Mouse (Mus musculus) kidney, postnatal 10 days (tissue): ENCODE measurements at regions not wholly inside any gene's neighbourhood (a gene's known extent, or its start where the extent isn't known, plus 50 kb on each side); places are given as distances from the start of the nearest gene placed in this dataset.

Experiments
- DNase-seq: peaks from one replicate; pipeline ENCODE4 v3.0.0; 2021; ENCODE audit warnings: mixed read lengths

DNA sequence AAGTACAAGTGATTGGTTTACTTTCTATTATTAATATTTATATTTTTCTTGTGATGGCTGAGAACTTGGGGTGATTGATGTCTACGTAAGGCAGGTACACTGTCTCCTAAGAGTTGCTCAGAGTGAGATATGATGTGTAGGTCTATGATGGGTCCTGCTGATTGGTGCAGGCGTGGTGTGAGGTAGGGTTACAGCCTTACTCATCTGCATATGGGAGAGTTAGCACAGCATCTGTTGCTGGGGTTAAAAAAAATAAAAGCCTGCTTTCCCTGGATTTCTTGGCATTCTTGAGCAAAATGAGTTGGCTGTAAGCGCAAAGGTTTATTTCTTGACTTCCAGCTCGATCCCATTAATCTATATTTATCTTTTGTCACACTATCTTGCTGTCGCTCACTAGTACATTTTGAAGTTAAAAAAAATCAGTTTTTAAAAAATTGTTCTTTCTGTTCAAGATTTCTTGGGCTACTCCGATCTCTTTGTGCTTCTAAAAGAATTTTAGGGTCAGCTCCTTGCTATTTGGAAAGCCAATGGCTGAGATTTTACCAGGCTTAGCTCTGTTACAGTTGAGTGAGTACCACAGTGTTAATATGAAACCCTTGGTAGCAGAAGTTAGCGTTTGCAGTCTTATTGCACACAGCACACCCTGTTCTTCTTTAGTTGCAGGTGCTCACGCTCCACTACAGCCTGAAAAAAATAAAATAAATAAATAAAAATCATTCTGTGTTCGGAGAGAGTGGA, 482.0 kb downstream of the Plekhb2 start:
- DNase-seq: no peak

DNA sequence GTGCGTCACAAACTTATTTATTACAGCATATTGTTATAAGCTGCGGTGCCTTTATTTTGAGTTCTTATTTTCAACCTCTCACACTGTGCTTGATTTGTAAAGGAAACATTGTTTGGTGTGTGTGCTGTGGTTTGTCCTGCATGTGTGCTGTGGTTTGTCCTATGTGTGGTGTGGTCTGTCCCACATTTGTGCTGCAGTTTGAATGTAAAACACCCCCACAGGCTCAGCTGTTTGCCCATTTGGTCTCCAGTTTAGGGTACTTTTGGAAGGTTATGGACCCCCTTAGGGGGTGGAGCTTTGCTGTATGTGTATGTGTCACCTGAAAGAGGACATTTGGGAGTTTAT, 482.5 kb downstream of the Plekhb2 start:
- DNase-seq: no peak

DNA sequence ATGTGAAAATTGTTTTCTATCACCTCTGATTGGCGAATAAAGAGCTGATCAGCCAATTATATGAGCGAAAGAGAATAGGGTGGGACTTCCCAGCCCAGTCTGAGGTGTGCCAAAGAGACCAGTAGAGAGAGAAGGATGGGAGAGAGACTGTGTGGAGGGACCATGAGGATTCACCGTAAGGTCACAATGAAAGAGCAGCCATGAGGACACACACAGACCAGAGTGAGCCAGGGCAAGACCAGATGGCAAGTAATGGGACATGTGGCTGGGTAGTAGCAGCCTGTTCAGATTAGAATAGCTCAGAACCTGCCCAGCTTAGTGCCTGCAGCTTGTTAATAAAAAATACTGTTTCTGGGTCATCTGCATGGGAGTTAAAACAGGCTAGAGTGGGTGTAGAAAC, 487.9 kb downstream of the Plekhb2 start:
- DNase-seq: no peak

- peak; percentile 19 for DNase-seq
Measured at GRCm38 (mm10) chr1:35338184-35338583, 488.4 kb downstream of the Plekhb2 start.

- DNase-seq: no peak
Measured at GRCm38 (mm10) chr1:35344539-35344938, 494.8 kb downstream of the Plekhb2 start.

DNA sequence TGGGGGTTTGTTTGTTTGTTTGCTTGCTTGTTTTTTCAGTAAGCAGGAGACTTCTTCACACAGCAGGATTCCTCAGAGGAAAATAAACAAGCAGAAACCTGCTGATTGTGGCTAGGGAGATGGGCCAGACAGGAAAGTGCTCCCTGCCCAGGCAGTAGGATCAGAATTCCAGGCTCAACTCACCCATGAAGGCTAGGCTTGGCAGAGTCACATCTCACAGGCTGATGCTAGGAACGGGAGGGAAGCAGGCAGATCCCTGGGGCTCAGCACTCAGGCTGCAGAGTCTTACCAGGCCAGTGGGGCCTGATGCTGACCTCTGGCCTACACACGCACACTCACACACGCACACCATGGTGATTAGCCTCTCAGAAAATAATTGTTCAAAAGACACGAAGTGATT, 498.5 kb downstream of the Plekhb2 start:
- peak; percentile 33 for DNase-seq

DNA sequence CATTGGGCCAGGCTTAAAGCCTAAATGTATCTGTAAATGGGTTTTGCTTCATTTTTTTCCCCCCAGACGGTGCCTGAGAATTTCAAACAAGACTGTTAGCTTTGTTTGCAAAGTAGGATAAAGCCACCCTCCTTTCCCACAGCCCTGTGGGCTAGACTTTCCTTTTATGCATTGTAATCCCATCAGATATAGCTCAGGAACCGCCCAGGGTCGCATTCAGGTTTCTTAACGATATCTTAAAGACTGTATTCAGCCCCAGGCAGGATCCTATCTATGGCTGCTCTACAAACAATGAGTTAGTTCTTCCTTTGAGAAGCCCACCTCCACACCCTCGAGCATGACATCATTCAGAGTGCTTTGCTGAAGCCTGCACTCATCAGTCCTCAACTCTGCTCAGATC, 509.2 kb downstream of the Plekhb2 start:
- no peak for DNase-seq

DNA sequence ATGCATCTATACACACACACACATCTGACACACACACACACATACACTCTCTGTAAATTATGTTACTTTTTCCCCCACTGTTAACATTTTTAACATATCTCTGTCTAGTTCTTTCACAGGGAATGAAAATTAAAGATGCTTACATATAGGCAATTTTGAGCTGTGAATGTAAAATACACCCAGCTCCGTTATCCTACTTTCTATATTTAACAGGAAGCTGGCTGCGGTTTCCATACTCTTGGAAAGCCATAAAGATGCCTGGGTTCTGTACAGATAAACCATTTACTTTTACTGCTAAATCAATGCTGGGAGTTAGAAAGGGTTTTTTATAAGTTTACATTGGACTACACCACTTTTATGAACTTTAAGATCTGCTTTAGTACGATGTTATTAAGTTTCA, 511.7 kb downstream of the Plekhb2 start:
- DNase-seq: no peak

DNA sequence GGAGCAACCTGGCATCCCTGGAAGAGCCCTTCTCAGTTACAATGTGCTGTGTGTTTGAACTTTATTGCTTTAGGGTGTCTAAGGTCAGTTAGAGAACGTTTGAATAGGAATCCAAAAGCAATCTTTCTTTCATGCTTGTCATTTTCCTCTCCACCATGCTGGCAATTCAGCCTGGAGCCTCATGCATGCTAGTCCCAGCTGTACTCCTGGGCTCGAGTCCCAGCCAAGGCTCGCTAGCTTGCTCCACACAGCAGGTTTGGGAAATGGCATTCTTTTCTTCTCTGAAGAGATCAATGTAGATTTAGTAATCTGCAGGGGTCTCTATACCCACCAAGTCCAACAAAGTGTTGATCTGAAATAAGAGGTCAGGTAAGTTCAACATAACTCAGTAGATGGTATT, 513.1 kb downstream of the Plekhb2 start:
- DNase-seq: no peak

DNA sequence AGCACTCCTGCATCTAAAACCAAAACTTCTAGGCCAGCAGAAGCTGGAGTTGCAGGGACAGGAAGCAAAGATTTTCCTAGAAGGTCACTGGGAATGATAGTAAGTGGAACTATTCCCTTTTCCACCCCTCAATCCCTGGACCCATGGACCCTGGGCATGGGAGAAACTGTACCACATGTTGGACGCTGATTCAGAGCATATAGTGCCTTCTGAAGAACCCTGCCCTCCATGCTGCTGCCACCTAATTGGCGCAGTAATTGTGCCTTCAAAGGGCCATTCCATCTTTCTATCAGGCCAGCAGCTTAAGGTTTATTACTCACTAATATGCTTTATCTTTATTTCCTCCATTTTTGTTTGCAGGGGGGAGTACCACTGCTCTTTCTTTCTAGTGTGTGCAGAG, 516.8 kb downstream of the Plekhb2 start:
- no peak for DNase-seq

GRCm38 (mm10) chr1:35372751-35373150, 523.0 kb downstream of the Plekhb2 start:
- no peak for DNase-seq

- DNase-seq: peak; percentile 23
Measured at GRCm38 (mm10) chr1:35380633-35381385, 531.0 kb downstream of the Plekhb2 start.

- DNase-seq: peak; percentile 88
Measured at GRCm38 (mm10) chr1:35385430-35385829, 535.7 kb downstream of the Plekhb2 start.

GRCm38 (mm10) chr1:35388181-35388580, 538.4 kb downstream of the Plekhb2 start:
- peak; percentile 65 for DNase-seq

- DNase-seq: no peak
Measured at GRCm38 (mm10) chr1:35390371-35390770, 540.6 kb downstream of the Plekhb2 start.

DNA sequence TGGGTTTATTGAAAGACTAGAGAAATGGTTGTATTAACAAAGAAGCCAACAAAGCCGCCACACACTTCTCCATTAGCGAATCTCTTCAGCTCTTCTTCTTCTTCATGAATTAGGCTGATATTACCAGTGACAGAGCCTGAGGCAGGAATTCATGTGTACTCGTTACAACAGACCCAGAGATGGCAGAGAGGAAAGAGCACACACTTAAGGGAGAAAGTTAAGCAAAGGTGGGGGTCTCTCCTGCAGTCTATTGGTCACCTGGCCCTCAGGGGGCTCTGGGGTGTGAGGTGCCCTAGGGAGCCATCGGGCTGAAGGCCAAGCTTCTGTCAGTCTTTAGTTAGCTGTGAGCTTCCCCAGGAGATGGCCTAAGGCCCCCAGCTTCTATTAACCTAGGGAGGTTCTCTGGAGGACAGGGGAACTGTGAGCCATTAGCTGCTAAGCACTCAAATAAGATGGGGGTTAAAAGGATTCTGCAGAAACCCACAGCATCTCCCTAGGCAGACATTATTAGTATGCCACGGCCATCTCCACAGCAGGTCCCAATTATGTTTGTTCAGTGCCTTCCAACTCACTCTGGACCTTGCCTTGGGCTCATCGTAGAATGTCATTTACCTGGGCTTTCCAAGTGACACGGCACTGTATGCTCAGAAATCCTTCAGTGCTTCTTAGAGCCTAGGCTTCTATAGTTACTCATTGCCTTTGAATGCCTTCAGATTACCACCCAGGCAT, 541.2 kb downstream of the Plekhb2 start:
- DNase-seq: no peak

DNA sequence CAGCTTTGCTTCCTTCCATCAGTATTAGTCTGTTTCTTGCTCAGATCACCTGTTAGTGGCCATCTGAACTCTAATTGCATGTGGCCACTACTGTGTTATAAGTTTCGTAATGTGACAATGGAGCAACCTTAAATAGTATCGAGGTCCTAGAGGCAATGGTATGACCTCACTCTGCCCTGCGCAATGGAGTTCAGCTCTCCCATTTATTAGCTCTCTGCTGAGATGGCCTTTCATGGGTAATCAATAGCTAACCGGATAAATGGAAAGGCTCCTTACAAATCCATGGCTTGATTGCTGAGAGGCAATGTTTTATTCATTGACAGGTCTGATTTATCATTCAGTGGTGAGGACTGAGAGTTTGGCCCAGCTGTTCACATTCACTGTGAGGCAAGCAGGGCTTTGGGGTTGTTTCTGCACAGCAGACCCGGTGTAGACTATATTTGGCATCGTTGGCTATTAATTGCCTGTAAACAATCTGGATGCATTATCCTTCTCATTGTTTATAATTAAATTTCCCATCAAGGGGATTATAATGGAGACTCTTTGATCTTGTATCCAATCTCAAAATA, 543.9 kb downstream of the Plekhb2 start:
- DNase-seq: no peak

- no peak for DNase-seq
Measured at GRCm38 (mm10) chr1:35400674-35401359, 551.0 kb downstream of the Plekhb2 start.

DNA sequence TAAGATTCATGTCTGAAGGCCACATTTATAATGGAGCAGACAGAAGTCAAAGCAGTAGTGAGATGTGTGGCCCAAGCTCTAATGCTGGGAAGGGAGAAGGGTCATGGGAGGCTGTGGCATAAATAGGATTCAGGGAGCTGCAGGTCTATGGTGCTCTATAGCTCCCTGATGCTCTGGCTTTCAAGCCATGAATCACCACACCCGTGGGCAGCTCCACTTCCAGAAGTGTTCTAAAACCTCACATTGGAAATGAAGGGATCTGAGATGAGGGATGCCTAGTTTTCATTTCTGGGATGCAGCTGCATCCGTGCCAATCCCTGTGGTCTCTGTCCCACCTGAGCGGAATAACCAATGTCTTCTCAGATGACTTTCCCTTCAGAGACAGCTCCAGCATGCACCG, 553.2 kb downstream of the Plekhb2 start:
- DNase-seq: no peak

DNA sequence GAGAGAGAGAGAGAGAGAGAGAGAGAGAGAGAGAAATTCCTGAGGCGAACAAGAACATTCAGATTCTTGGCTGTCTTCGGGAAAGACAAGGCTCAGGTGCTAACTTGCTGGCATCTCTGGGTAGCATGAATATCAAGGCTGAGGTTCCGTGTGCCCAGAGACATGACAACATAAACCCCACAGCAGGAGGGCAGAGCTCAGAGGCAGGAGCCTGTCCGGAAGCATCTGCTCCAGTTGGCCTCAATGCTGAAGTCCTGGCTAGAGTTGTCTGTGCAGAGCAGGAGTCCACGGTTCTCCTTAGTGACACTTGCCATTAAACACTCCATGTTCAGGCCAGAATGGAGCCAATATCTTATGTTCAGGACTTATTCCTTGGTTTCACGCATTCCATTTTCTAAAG, 555.6 kb downstream of the Plekhb2 start:
- no peak for DNase-seq

- no peak for DNase-seq
Measured at GRCm38 (mm10) chr1:35415646-35416045, 565.9 kb downstream of the Plekhb2 start.

DNA sequence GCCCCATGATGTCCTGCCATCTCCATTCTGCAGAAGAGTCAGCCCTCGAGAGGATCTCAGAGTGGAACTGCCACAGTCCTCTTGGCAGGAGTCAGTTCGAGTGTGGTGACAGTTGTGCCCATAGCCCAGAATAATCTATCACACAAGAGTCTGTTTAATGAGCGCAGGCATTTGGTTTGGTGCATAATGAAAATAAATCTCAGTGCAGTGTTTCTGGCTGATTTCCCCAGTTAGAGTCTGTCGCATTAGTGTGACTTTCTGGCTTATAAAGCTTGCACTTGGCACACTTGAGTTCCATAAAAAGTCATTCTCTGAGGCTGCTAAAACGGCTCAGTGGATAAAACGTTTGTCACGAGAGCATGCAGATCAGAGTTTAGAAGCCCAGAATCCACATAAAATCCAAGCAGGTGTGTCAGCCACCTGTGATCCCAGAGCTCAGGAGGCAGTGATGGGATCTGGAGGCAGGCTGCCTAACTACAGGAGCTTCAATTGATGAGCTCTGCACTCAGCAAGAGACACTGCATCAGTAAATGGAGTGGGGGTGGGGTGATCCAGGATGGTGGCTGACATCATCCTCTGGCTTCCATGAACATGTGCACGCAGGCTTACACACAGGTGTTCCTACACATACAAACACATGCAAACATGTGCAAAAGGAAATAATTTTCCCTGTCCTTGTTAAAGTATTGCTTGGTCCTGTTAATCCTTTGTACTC, 578.5 kb downstream of the Plekhb2 start:
- no peak for DNase-seq
